Mouse (Mus musculus) retina, embryonic 14.5 days (tissue): ENCODE results near the gene Mon2.
A peak's percentile ranks its signal among the peaks of the same experiment; 100 is the strongest.

Source experiments
- DNase-seq: peaks from one replicate; pipeline ENCODE4 v3.0.0-alpha.2; 2015; ENCODE audit warnings: low spot score

The Mon2 gene

DNA sequence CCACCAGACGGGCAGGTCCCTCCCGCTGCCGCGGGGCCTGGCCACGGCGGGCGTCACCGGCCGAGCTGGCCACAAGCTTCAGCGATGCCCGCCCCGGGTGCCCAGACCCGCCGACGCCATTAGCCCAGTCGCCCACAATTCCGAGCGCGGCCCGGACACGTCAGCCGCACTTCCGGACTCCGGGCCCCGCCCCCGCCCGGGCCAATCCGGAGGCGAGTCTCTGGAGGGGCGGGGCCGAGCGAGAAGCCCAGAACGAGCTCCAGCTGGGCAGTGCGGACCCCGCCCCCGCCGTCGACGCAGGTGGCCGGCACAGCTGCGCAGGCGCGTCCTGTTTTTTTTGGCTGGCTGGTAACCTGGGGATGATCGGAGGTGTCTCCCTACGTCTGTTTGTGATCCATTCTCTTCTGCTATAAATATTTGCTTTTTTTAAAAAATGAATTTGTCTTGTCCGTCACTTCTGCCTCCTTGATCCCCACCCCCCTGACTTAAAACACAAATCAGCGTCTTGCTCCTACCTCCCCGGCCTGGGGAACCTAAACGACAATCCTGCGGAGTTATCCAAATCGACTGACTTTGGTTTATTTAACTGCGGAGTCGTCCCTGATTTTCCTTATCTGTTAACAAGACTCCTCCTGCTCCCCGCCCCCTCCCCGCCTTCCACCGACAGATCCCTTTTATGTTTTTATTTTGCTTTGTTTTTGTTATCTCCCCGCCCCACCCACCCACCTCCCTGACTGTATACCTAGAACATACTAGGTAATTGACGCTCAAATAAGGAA, at the start of gene Mon2:
Mon2 (minus strand) TSS at position 261 of the 779 bp plus-strand sequence.
- peak; percentile 98 for DNase-seq

DNA sequence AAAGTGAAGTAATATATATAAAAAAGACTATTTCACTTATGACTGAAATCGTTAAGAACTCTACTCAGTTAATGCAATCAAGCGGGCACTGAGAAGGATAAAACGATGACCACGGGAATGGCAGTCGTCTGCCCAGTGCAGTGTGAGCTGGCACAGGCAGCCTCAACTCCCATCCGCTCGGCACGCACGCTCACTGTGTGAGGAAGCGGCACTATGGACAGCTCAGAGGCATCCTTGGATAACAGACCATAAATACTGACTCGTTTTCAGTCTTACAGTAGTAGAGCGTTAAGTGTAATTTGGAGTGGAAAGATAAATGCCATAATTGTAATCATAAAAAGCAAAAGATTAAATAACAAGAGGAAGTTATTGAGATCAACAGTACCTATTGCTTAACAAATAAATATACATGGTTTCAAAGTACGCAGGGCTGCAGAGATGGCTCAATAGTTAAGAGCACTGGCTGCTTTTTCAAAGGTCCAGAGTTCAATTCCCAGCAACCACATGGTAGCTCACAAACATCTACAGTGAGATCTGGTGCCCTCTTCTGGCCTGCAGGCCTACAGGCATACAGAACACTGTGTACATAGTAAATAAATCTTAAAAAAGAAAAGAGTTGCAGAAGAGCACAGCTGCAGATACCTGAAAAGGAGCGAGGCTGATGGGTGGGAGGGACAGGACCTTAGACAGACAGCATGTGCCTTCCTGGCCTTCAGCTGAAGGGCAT, 44.5 kb upstream of the Mon2 start:
- no peak for DNase-seq

DNA sequence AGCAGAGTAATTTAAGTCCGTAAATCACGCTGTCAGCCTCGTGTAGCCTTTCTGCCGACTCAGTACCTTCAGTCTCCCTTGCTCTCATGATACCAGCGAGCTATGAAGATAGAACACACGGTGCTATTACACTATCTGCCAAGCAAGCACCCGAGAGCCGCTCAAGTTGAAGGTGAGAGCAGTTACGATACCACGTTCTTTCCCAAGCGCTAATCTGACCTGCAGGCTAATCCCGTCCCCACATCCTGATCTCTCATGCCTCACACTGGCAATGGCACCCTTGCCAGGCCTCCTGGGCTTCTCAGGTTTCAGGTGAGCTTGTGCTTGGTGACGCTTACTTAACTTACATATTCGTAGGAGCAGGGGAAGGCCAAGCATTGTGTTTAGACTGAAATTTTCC, 40.6 kb upstream of the Mon2 start:
- DNase-seq = no peak

DNA sequence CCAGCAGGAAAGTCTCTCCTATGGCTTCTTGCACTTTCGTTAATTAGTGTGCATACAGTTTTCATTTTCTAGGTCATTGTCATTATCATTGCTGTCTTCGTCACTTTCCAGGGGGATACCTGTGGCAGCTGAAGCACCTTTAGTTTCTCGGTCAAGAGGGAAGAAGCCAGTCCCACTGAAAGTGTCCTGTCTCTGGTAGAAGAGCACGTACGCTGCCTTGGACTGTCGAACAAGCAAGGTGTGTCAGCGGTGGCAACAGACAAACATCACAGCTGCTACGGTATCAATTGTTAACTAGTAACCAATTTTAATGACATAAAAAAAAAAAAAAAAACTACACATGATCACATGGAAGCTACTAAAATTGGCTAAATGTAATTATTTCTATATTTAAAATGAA, 37.2 kb upstream of the Mon2 start:
- no peak for DNase-seq

DNA sequence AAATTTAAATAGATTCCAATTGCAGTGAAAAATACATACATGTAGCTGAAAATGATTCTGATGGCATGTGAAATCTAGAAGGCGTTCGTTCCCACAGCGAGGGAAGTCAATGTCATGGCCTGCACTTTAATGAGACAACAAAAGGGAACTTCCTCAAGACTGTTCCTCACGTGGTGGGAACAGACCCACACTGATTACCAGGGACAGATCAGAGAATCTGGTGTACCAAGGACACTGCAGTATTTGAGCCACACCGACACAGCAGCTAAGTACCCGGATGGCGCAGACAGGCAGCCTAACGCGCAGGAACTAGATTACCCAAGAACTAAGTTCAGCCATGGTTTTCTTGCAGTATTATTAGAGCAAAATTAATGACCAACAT, 36.5 kb upstream of the Mon2 start:
- DNase-seq = no peak

DNA sequence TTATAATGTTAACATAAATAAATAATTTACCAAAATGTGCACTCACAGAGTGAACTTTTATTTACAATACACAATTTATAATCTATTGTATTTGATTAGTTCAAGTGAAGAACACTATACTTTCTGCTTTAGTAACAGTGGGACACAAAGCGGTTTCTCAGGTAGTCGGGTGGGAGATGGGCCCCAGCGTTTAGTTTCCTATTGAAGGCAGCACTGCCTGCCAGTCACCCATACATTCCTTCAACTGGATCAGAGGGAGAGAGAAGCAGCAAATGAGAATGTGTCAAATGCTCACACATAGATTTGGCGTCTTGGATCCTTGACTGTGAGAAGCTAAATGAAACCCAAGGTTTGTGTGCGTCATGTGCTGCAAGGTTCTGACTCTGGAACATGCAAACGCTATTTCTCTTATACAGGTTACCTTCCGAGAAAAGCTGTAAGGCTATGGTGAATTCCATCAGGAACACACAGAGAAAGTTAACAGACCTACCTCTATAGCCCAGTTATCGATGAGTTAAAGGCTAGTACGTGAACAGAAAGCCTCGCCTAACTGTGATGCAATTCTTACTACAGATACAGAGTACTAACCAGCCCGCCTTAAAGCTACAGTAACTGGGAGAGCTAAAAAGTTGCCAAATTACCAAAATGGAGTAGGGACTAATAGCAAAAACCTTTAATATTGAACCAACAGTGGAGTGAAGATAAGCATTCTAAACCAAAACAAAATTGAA, 35.9 kb upstream of the Mon2 start:
- no peak for DNase-seq

DNA sequence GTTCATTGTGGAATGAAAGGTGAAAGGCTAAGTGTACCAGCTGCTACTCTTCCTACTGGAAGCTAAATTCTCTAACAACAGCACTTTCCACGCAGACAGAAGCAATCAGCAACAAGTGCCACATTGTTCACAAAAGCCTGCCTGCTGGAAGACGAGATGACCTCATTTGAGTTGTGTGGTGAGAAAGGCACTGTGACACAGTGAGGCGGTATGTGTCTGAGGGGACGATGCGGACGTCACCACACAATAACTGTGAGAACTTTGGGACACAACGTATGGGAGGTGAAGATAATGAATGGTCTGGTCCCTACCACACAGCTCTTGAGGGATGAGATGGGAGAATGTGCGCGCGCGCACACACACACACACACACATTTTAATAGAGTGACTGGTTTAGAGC, 34.2 kb upstream of the Mon2 start:
- DNase-seq = peak; percentile 58

DNA sequence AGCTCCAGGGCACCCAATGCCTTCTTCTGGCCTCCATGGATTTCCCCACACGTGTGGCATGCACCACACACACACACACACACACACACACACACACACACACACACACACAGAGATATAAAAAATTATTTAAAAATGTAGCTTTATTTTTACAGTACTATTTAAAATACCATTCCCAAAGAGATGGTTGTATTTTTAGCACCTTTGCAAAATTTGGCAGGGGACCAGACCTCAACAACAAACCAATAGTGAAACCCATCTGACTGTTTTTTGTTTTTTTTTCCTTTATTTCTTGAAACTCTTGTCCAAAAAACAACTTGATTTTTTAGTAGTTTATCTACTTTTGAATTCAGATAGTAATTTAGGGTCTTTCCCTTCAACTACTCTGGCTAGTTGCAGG, 32.2 kb upstream of the Mon2 start:
- DNase-seq = no peak

DNA sequence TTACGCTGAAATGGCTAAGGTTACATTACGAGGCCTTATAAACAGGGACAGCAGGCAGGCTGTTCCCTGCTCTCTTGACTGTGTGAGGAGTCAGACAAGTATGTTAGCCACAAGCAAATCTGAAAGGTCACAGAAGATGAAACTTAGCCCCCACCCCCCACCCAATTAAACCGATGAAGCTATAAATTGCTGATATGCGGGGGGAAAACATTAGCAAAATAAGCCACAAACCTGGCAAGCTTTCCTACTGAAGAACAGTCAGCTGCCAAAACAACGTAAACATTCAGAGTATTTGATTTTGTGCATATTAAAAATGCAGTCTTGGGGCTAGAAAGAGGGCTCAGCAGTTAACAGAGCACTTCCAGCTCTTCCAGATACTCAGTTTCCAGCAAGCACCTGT, 31.8 kb upstream of the Mon2 start:
- no peak for DNase-seq

DNA sequence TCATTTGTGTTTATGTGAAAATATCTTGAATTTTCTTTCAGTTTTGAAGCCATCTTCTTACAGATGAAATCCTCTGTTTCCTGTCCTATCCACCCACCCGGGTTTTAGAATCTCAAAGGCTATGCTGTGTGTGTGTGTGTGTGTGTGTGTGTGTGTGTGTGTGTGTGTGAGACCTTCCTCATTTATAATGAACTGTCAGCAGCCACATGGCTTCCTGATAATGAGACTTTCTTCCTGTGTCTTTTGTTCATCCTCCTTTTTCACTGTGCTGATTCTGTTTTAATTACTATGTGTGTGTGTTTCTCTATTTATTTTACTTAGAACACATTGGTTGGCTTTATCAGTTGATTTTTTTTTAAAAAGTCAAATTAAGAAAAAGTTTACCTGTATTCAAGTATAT, 25.0 kb upstream of the Mon2 start:
- DNase-seq = no peak

DNA sequence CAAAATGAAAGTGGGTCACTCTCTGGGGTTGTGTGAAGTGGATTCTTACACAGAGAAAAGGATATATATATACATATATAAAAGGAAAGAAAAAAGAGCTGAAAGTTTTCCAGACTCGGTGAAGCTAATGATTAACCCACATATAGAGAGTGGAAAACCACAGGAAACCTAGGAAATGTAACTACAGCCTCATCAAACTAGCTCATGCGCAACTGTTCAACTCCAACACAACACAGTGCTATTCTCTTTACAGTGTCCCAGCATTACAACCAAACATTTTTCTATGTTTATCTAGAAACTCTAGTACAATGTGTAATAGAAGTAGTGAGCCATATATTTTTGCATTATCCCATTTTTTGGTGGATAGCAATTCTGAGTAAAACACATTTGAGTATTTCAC, 24.3 kb upstream of the Mon2 start:
- no peak for DNase-seq

DNA sequence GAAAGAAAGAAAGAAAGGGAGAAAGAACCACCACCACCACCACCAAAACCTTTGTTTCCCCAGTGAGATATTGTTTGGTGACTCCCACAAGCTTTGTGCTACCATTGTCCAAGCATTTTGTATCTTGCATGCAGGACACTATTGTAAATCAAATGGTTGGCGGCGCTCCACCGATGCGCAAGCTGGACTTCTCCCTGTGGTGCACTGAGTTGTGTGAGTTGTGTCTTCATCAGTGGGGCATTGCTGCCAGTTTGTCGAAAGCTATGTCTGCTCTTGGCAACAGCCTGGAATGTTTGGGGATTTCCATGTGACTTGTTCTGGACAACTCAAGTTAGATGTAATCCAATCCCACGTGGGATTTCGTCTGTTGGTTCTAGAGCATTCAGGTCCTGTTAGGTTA, 18.2 kb upstream of the Mon2 start:
- DNase-seq = no peak

DNA sequence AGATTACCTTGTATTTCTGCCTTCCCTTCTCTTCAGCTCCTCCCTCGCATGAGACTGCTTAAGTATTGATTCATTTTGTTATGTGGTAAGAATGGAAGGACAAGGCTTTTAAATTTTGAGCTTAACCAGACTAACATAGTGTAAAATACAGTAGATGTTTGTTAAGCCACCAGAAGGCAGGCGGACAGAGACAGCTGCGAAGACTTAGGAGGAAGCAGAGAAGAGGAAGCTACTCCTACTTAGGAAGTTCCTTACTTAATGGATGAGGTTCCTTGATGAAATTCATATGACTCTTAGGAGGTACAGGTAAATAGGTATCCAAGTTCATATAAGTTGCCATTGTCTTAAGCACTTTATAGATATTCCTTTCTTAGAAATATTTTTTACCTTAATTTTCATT, 16.3 kb upstream of the Mon2 start:
- DNase-seq = no peak

DNA sequence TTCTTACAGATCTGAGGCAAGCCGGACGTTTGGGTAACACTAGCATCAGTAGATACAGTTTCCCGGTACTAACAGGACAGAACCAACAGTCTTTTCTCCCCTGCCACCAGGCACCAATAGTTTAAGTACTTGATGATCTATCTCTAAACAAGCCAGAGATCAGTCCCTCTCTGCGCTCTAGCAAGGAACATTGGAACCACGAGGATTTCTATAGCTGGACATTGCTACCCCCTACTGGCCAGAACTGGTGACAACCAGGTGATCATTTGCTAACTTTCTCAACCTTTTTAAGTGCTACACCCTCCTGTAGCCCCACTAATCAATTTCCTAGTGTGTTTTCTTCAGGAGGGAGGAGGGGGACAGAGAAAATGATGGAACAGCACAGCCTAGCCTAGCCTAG, 15.4 kb upstream of the Mon2 start:
- peak; percentile 87 for DNase-seq

DNA sequence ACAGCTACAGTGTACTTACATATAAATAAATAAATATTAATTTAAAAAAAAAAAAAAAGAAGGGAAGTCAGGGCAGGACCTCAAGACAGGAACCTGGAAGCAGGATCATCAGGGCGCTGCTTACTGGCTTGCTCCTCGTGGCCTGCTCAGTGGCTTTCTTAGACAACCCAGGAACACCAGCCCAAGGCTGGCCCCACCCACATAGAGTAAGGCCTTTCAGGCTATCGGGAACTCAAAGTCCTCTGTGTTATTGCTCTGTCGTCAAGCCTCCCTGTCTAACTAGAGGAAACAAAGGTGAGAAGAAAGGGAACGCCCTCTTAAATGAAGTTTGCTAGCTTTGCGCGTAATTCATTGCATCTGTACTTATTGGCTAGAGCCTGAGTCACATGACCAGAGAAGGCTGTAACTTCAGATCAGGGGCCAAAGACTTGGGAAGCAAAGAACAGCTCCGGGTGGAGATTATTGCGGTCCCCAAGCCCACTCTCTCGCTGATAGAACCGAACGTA, 13.2 kb upstream of the Mon2 start:
- DNase-seq = no peak

DNA sequence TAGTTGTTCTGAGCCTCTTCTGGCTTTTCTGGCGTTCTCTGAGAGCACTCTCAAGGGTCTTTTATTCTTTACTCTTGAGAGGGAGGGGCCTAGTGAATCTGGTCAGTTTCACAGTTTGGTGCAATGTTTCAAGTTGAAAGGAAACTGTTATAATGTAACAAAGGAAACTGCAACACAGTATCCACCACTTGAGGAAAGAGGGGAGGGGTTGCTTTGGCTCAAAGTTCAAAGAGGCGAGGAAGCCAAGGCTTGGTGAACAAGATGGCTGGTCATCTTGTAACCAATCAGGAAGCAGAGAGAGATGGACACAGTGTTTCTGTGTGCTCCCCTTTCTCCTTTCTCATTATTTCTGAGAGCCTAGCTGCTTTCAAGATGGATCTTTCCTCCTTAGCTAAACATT, 10.5 kb upstream of the Mon2 start:
- no peak for DNase-seq

DNA sequence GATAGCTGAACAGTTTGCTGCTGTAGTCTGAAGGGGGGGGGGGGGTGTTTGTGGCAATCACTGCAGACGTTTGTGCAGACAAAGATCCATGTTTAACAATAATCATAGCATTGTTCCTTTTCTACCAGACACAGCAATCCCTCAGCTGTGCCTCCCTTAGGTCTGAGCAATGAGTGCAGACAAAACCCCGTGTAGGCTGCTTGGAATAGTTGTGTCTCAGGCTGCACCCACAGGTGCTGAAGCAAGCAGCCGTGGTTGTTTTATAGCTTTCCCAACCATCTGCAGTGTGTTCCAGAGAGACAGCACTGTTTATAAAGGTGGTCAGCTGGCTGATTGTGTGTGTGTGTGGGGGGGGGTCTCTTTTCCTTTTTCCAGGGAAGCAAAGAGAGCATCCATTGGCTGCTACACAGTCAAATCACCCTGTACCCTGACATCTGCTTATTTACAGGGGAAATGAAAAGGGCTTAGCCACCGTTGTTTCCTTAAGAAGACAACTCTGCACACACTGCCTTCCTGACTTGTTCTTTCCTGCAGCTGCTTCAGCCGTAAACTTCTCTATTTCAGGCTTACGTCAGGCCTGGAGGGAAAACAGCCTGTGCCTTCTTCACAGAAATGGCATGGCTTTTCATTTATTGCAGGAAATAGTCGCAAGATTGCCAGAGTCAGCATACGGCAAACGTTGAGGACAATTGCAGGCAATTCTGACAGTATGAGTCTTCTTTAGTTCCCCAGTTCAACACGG, 8.8 kb upstream of the Mon2 start:
- no peak for DNase-seq

DNA sequence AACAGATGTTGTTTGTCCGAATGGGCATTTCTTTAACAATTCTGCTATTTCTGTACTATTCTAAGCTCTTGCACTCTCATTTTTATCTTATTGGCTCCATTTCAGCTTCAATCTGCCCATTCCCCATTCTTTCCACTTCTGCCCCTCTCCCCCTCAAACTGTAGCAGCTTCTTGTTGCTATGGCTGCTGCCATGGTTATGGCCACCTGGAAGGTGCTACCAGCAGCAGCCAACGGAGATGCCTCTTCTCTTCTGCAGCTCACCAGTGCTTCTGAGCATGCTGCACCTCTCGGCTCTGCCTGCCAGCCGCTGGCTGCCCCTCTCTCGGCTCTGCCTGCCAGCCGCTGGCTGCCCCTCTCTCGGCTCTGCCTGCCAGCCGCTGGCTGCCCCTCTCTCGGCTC, 8.0 kb upstream of the Mon2 start:
- no peak for DNase-seq

DNA sequence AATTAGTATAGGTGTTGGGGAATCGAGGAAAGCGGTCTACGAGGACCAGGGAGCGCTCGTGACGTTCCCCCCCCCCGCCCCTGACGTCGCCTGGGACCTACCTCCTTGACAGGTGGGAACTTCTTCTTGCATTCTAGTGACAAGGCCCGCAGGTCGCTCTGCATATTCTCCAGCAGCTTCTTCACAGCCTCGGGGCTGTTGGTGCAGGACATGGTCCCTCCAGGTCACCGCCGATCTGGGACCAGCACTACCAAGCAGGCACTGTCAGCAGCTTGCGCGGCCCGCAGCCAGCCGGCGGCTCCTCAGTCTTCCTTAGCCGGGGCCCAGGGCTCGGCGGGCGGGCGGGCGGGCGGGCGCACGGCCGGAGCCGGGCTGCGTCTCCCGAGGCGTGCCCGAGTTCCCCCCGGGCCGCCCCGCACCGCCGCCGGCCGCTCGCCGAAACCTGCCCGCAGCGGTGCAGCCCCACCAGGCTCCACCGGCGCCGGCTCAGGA, 508 bp downstream of the Mon2 start:
- no peak for DNase-seq

DNA sequence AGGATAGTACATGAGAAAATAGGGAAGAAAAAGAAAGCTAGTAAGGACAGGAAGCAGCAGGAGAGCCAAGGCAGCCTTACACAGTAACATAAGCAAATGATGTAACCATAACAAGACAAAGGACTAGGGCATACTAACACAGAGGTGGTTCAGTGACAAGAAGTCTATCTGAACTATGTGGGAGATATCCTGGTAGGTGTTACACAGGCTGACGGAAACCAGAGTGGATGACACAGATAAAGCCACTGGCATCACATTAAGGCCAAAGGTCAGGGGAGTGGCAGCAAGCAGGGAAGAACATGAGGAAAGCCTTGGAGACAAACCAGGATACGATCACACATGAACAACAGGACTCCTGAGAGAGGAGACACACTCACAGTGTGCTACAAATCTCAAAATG, 4.3 kb downstream of the Mon2 start:
- DNase-seq = no peak

DNA sequence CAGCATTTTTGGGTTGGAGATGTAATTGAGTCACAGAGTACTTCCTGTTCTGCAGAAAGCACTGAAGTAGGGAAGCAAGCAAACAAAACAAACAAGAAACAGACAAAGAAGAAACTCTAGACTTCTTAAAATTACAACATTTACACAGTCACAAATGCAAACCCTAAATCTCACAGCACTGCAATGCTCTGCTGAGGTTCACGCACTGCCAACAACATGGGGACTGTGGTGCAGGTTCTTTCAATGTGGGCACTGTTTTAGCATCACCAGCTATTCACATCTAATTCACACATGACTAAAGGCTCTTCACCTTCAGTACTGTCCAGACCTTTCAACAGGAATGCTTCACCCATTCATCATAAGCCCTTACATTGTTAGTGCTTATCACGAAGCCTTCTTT, 13.3 kb downstream of the Mon2 start:
- no peak for DNase-seq

DNA sequence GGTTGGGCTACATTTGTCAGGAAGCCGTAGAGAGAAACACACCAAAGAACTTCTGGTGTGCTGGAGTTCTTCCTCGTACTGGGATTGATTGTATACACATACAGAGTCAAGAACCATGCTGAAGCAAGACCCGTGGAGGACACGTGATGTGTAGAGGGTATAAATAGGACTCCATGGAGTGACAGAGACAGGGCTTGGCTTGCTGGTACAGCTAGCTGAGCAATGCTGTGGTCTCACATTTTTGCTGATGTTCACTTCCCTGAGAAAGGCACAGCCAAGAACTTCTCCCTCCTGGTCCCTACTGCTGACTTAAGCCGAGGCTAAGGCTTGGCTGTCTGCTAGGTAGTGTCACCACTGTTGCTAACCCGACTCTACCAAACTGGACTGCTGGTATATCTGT, 15.5 kb downstream of the Mon2 start:
- no peak for DNase-seq
